Mouse (Mus musculus) limb, embryonic 10.5 days (tissue): ENCODE data around the gene Etfbkmt. TPM values are rescaled to one million over a fixed set of nuclear protein-coding genes. Genes with fewer than 3 reads are reported as not detected.
A peak's percentile ranks its signal among the peaks of the same experiment; 100 is the strongest.
"Not testable (repeated sequence)": the region's sequence is repeated elsewhere in the genome, so short reads cannot be mapped to it uniquely, and the experiment has no call there.

ENCODE experiments used
- DNase-seq: peaks from one replicate; pipeline ENCODE4 v3.0.0-alpha.2; 2017; ENCODE audit warnings: low spot score
- H3K27ac ChIP-seq: fragments of 300-500 bp; sonication (generic); 2 replicates; pipeline ENCODE4 v1.5.1; 2016; ENCODE audit warnings: mild to moderate bottlenecking
- H3K27me3 ChIP-seq: fragments of 300-500 bp; sonication (generic); 2 replicates; pipeline ENCODE4 v1.6.1; 2016; ENCODE audit warnings: low read depth, mild to moderate bottlenecking; ENCODE audit not compliant: poor library complexity, severe bottlenecking
- H3K36me3 ChIP-seq: fragments of 300-500 bp; sonication (generic); 2 replicates; pipeline ENCODE4 v1.6.1; 2016; ENCODE audit warnings: mild to moderate bottlenecking, moderate library complexity
- H3K4me1 ChIP-seq: fragments of 300-500 bp; sonication (generic); 2 replicates; pipeline ENCODE4 v1.6.1; 2016
- H3K4me3 ChIP-seq: fragments of 300-500 bp; sonication (generic); 2 replicates; pipeline ENCODE4 v1.5.1; 2016; ENCODE audit warnings: mild to moderate bottlenecking, moderate library complexity
- H3K9me3 ChIP-seq: fragments of 300-500 bp; sonication (generic); replicated peaks from 2 replicates; pipeline ENCODE4 v1.6.1; 2016; ENCODE audit warnings: mild to moderate bottlenecking
- WGBS: fragments of 180-500 bp; shearing (Covaris S2); methylation state at CpG from one replicate; pipeline ENCODE4 v1.1.7; 2016; 5-methylcytosine and 5-hydroxymethylcytosine counted together
- polyA plus RNA-seq: library from polyadenylated mRNA; unstranded; fragments of >200 nt; fragmentation: Nextera tagmentation; extraction: Ambion mirVana; gene quantifications from 2 replicates; pipeline ENCODE4 v1.2.1, GENCODE M21; 2016

The Etfbkmt gene
- polyA plus RNA-seq, 1 experiment from 2014 or later: 15.8 TPM

DNA sequence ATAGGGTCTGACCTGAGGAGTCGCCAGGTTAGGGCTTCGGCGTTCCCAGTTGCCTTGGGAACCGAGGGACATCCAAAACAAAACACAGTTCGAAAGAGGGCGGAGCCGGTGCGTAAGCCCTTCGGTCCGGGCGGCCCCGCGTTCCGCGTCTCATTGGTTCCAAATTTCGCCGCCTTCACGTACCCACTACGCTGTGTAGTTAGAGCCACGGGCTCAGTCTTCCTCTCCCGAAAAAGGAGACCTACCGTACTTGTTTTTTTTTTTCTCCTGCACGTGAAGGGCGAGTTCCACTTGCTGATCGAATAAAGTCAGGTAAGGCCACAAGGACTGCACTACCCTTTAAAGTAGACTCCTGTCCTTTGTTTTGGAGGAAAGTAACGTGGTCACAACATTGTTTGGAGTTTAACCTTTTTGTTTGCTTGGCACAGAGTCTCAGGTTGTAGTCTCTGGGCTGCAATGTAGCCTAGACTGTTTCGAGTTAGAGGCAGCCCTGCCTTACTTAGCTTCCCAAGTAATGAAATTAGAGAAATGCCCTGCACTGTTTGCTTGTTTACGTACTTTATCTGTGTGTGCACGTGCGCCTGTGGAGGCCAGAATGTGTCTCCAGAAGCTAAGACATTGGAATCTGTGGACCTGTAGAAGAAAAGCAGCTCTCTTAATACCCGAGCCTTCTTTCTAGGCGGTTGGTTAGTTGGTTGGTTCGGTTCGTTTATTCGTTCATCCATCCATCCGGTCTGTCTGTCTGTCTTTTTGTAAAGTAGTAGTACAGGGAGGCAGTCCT is 1.9 kb downstream of the Etfbkmt start:
- 10% methylated on average over 36 of the region's 36 CpGs for WGBS
- no peaks in the 10 kb centered on the region for H3K27me3 ChIP-seq
- peak overlapping the region; percentile 89 for H3K27ac ChIP-seq

DNA sequence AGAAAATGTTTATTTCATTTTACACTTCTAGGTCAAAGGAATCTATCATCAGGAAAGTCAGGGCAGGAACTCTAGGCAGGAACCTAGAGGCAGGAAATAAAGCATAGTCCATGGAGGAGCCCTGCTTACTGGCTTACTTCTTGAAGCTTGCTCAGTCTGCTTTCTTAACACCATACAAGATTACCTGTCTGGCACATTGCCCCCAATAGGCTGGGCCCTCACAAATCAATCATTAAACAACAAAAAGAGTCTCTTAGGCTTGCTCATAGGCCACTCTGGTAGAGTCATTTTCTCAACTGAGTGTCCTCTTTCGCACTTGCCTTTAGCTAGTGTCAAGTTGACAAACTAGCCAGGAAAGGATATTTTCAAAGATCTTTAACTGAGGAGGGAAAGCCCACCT is 5.5 kb downstream of the Etfbkmt start:
- 98% methylated on average over 1 of the region's 1 CpGs for WGBS
- Histone ChIP-seq H3K9me3 (no peaks in the 10 kb centered on the region), H3K4me3 (no peak overlapping the region), H3K27me3 (no peaks in the 10 kb centered on the region), H3K27ac (no peak overlapping the region), H3K36me3 (peaks cover 47% of the 10 kb centered on the region), H3K4me1 (peaks cover 8% of the 10 kb centered on the region)
- no peak for DNase-seq

More for the DNA sequence above, 1.9 kb downstream of the Etfbkmt start:
- peak overlapping the region; percentile 61 for H3K4me3 ChIP-seq
- peaks cover 8% of the 10 kb centered on the region for H3K4me1 ChIP-seq
- peak; percentile 91 for DNase-seq
- H3K9me3 ChIP-seq: no peaks in the 10 kb centered on the region
- H3K36me3 ChIP-seq: peaks cover 30% of the 10 kb centered on the region

DNA sequence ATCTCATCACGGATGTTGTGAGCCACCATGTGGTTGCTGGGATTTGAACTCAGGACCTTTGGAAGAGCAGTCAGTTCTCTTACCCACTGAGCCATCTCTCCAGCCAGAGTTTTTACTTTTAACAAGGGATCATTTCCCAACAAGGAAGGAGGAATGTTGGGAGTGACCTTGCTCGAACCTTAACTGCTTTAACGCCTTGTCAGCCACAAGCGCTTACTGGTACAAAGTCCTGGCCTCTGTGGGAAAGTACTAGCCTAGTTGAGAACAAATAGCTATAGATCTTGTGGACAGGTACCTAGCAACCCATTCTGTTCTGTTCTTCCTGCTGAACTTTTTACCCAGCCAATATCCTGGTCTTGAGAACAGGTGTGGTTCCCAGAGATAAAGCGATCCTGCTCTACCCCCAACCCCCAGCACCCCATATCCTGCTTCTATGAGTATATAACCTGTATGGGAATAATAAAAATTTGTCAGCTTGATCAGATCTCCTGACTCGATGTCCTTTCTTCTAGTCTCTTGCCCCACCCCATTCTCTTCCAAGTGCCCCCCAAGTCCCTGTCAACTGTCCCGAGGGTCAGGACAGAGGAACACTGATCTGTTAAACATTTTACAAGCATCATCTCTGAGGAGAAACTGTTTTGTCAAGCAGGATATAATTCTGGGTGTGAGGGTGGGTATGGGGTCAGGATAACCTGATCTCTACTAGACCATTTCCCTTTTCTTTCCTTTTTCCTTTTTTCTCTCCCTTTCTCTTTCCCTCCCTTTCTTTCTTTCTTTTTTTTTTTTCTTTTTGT is 9.0 kb downstream of the Etfbkmt start:
- WGBS: 79% methylated on average over 7 of the region's 7 CpGs
- Histone ChIP-seq H3K36me3 (peaks cover 57% of the 10 kb centered on the region), H3K9me3 (no peaks in the 10 kb centered on the region), H3K27ac (no peak overlapping the region), H3K4me3 (no peak overlapping the region), H3K4me1 (peaks cover 2% of the 10 kb centered on the region; the same call in 1 of the 2 replicates), H3K27me3 (no peaks in the 10 kb centered on the region)
- DNase-seq: no peak

DNA sequence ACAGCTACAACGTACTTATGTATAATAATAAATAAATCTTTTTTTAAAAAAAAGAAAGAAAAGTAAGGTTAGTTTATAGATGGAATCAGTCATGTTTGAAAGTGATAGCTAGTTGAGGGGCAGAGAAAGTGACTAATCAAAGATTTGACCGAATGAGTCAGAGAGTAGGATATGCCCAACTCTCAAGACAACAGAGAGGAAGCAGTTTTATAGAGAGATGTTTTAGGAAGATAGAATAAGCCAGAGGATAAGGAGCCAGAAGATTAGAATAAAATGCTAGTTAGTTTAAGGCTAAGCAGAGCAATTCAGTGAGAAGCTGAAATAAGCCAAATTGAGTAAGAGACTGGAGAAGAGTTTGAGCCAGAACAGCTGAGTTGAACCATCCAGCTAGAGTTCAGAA is 12.5 kb downstream of the Etfbkmt start:
- 94% methylated on average over 2 of the region's 2 CpGs for WGBS
- H3K27ac ChIP-seq: no peak overlapping the region
- no peak overlapping the region for H3K4me3 ChIP-seq
- no peaks in the 10 kb centered on the region for H3K27me3 ChIP-seq
- peaks cover 46% of the 10 kb centered on the region for H3K36me3 ChIP-seq
- H3K9me3 ChIP-seq: no peaks in the 10 kb centered on the region
- no peak for DNase-seq
- peaks cover 16% of the 10 kb centered on the region for H3K4me1 ChIP-seq

DNA sequence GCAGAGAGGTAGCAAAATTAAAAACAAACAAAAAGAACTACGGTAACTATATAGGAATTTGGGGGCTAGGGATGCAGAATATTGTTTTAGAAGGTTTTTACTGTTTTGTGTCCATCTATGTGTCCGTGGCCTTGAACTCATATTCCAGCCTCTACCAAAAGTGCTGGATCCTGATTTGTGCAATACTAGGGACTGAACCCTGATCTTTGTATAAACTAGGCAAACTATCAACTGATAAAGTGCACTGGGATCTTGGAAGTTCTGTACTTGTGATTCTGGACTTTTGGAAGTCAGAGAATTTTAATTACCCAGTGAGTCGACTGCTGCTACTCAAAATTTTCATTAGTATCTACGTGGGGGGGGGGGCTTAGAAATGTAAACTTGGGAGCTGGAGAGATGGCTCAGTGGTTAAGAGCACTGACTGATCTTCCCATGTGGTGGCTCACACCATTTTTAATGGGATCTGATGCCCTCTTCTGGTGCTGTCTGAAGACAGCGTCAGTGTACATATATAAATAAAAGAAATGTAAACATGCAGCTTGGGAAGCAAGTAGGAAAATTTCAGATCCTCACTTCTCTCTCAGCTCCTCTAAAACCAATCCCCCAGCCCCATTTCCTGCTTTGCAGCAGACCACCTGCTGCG is 13.9 kb downstream of the Etfbkmt start:
- 35% methylated on average over 6 of the region's 6 CpGs for WGBS
- peaks cover 54% of the 10 kb centered on the region for H3K36me3 ChIP-seq
- H3K27me3 ChIP-seq: no peaks in the 10 kb centered on the region
- no peak for DNase-seq
- H3K9me3 ChIP-seq: no peaks in the 10 kb centered on the region
- H3K4me3 ChIP-seq: no peak overlapping the region
- peaks cover 16% of the 10 kb centered on the region for H3K4me1 ChIP-seq
- no peak overlapping the region for H3K27ac ChIP-seq

DNA sequence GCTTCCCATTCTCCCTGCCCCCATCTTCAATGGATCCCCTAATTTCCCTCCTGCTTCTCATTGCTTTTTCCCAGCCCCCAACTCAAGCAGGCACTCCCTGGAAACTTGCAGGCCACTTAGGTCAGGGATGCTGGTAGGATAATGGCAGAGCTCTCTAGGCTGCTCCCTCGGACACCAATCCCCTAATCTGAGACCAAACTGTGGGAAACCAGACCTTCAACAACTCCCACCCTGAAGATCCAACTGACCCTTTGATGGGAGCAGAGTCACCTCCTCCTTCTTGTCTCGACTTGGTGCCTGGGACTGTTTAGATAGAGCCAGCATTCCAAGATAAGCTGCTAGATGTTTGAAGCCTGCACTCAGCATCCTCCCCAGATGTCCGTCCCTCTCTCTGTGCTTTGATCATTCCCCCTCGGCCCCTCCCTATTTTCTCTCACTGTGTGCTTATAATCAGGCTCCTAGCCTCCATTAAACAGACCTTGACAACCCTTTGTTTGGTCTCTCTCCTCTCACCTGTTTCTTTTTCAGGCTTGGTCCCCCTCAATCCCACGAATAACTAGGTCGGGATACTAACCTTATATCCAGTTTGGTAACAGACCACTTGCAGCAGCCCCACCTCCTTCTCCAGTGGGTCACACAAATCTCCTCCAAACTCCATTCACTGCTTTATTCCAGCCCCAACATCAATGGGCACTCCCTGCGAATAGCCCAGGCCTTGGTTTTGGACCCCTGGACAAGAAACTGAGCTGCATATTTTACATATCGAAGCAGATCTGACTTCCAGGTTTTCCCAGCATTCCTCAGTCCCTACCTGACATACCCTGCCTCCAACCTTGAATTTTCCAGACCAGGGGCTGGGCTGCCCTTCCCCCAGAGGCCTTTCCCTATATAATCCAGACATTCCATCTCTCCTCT is 14.7 kb downstream of the Etfbkmt start:
- Histone ChIP-seq H3K27ac (0 out of 2 replicates have a peak overlapping the region, but pooled peaks have one; percentile 15), H3K9me3 (no peaks in the 10 kb centered on the region), H3K36me3 (peaks cover 56% of the 10 kb centered on the region), H3K27me3 (no peaks in the 10 kb centered on the region), H3K4me1 (peaks cover 16% of the 10 kb centered on the region), H3K4me3 (no peak overlapping the region)
- no peak for DNase-seq
- WGBS: 13% methylated on average over 8 of the region's 8 CpGs

DNA sequence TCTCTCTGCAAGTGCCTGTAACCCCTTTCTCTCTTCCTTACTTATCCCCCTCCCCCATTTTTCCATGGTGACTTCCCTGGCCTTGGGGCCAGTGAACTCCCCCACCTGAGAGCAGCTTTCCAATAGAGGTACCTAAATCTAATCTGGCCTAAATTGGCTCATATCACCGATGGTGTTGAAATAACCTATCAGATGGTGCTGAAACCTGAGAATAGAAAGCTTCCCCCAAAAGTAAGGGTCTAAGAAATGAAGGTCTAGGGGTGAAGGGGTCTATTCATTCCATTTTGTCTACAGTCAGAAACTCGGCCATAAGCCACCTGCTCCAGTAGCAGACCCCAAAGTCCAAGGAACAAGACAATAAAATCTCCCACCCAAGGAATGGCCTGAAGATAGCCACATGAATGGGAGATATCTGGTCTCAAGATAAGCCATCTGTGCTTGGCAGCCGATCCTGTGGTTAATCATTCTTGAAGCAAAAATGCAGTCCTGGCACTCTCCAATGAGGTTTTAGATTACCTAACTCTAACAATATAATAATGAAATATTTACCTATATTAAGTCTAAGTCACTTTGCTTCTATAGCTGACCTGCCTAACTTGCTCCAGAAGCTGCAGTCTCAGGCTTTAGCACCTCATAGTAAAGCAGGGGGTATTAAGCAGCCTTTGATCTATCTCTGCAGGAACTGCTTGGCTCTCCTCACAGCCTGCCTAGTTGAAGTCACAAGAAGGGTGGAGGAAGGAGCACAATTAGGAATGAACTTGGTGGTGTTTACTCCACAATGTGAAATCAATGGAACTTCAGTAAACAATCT is 15.6 kb downstream of the Etfbkmt start:
- Histone ChIP-seq H3K9me3 (no peaks in the 10 kb centered on the region), H3K4me1 (peaks cover 16% of the 10 kb centered on the region), H3K27ac (0 out of 2 replicates have a peak overlapping the region, but pooled peaks have one; percentile 15), H3K36me3 (peaks cover 59% of the 10 kb centered on the region), H3K27me3 (no peaks in the 10 kb centered on the region), H3K4me3 (no peak overlapping the region)
- no peak for DNase-seq
- WGBS: 57% methylated on average over 3 of the region's 3 CpGs

DNA sequence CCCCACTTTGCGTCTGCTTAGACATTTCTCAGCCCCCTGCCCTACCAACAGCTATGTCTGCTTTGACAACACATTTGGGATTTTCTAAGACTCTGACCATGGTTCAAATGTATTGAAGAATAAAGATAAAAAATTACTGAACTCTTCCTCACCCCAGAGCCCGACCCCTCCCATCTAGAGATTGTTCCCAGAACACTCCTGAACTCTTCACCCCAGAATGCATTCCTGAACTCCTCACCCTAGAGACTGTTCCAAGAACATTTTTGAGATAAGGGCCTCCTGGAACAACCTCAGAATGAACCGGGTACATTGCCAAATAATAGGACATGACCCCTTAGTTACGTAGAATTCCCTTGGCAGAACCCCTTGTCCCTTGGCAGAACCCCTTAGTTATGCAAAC is 27.4 kb downstream of the Etfbkmt start:
- not testable (repeated sequence) for H3K9me3 ChIP-seq, H3K27ac ChIP-seq, DNase-seq, H3K27me3 ChIP-seq, H3K4me1 ChIP-seq, H3K4me3 ChIP-seq
- 86% methylated on average over 4 of the region's 4 CpGs for WGBS
- peaks cover 80% of the 10 kb centered on the region for H3K36me3 ChIP-seq

DNA sequence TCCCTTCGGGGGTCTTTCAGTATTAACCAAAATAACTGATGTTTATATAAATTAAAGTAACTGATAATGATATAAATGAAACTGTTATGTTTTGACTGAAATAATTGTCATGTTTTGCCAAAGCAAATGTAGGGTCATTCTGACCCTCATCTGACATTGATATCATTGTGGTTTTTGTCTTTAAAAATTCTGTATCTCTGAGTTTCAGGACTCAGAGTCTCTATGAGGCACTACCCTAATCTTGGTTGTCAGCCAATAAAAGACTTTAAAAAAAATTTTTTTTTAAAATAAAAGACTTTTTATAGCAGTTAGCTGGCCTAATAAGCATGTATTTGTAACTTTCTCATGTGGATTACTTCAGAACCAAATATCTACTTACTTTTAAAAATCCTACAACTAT is 28.0 kb downstream of the Etfbkmt start:
- WGBS: 90% methylated on average over 1 of the region's 1 CpGs
- H3K27me3 ChIP-seq: no peaks in the 10 kb centered on the region

DNA sequence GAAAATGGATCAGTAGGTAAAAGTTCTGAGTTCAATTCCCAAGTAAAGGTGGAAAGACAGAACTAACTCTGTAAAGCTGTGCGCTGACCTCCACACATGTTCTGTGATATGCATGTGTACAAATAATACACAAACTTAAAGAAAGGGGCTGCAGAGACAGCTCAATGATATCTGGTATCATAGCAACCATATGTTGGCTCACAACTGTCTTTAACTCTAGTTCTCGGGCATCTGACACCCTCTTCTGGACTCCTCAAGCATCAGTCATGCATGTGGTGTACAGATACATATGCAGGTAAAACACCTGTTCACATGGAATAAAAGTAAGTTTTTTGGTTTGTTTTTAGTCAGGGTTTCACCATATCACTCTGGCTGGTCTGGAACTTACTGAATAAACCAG is 28.8 kb downstream of the Etfbkmt start:
- no peak overlapping the region for H3K27ac ChIP-seq
- no peaks in the 10 kb centered on the region for H3K27me3 ChIP-seq
- no peak overlapping the region for H3K4me3 ChIP-seq
- DNase-seq: no peak
- no peaks in the 10 kb centered on the region for H3K9me3 ChIP-seq
- 92% methylated on average over 2 of the region's 2 CpGs for WGBS
- peaks cover 71% of the 10 kb centered on the region for H3K36me3 ChIP-seq
- no peaks in the 10 kb centered on the region for H3K4me1 ChIP-seq

More for the DNA sequence above, 28.0 kb downstream of the Etfbkmt start:
- Histone ChIP-seq H3K27ac (no peak overlapping the region), H3K36me3 (peaks cover 73% of the 10 kb centered on the region), H3K4me1 (no peaks in the 10 kb centered on the region), H3K9me3 (no peaks in the 10 kb centered on the region), H3K4me3 (no peak overlapping the region)
- no peak for DNase-seq

DNA sequence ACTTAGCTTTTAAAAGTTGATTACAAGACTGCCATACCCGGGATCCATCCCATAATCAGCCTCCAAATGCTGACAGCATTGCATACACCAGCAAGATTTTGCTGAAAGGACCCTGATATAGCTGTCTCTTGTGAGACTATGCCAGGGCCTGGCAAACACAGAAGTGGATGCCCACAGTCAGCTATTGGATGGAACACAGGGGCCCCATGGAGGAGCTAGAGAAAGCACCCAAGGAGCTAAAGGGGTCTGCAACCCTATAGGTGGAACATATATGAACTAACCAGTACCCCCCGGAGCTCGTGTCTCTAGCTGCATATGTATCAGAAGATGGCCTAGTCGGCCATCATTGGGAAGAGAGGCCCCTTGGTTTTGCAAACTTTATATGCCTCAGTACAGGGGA is 30.3 kb downstream of the Etfbkmt start:
- H3K27ac ChIP-seq, H3K4me3 ChIP-seq, DNase-seq, H3K27me3 ChIP-seq, H3K4me1 ChIP-seq, H3K9me3 ChIP-seq: not testable (repeated sequence)
- peaks cover 69% of the 10 kb centered on the region for H3K36me3 ChIP-seq
- WGBS: 89% methylated on average over 4 of the region's 4 CpGs
